Mouse (Mus musculus) hindbrain, postnatal 0 days (tissue): ENCODE data around the gene Edrf1. TPM values are rescaled to one million over a fixed set of nuclear protein-coding genes. Genes with fewer than 3 reads are reported as not detected.

Source experiments
- ATAC-seq: fragments of 200-750 bp; cut with Nextera tagmentation; 2 replicates; pipeline ENCODE4 v1.8.0; 2017; ENCODE audit warnings: mild to moderate bottlenecking, moderate TSS enrichment, moderate library complexity
- DNase-seq: peaks from one replicate; pipeline ENCODE4 v3.0.0-alpha.2; 2015; ENCODE audit warnings: low spot score
- H3K27ac ChIP-seq: fragments of 300-500 bp; sonication (generic); 2 replicates; pipeline ENCODE4 v1.5.1; 2014; ENCODE audit warnings: mild to moderate bottlenecking
- H3K27me3 ChIP-seq: fragments of 300-500 bp; sonication (generic); 2 replicates; pipeline ENCODE4 v1.6.1; 2014; ENCODE audit warnings: low read length, mixed read lengths; ENCODE audit not compliant: insufficient read depth
- H3K36me3 ChIP-seq: fragments of 300-500 bp; sonication (generic); 2 replicates; pipeline ENCODE4 v1.6.1; 2014; ENCODE audit warnings: low read length, mixed read lengths; ENCODE audit not compliant: insufficient read depth
- H3K4me1 ChIP-seq: fragments of 300-500 bp; sonication (generic); 2 replicates; pipeline ENCODE4 v1.6.1; 2014; ENCODE audit warnings: antibody characterized with exemption, low read length, mixed read lengths; ENCODE audit not compliant: insufficient read depth
- H3K4me2 ChIP-seq: fragments of 300-500 bp; sonication (generic); 2 replicates; pipeline ENCODE4 v1.6.1; 2014; ENCODE audit warnings: low read depth, mild to moderate bottlenecking, low read length, moderate library complexity, mixed read lengths
- H3K4me3 ChIP-seq: fragments of 300-500 bp; sonication (generic); 2 replicates; pipeline ENCODE4 v1.5.1; 2014; ENCODE audit warnings: low read length
- H3K9ac ChIP-seq: fragments of 300-500 bp; sonication (generic); replicated peaks from 2 replicates; pipeline ENCODE4 v1.6.1; 2014; ENCODE audit warnings: mild to moderate bottlenecking, low read length, moderate library complexity, mixed read lengths
- H3K9me3 ChIP-seq: fragments of 300-500 bp; sonication (generic); 2 replicates; pipeline ENCODE4 v1.6.1; 2016; ENCODE audit warnings: low read length, mixed read lengths
- CTCF ChIP-seq: IDR thresholded peaks from 2 replicates; pipeline ENCODE4 v1.5.1; 2016; ENCODE audit warnings: antibody characterized with exemption, control low read depth, low read depth
- WGBS: fragments of 180-500 bp; shearing (Covaris S2); extraction: QIAGEN DNeasy Blood & Tissue Kit; methylation state at CpG from one replicate; pipeline ENCODE4 v1.1.7; 2014; 5-methylcytosine and 5-hydroxymethylcytosine counted together
- polyA plus RNA-seq: library from polyadenylated mRNA; unstranded; fragments of >200 nt; fragmentation: Nextera tagmentation; extraction: Ambion mirVana; gene quantifications from 2 replicates; pipeline ENCODE4 v1.2.1, GENCODE M21; 2015
- total RNA-seq: library from RNA; depleted of rRNA; stranded (reverse); fragments of >200 nt; gene quantifications from 2 replicates; pipeline ENCODE4 v1.2.3, GENCODE M21; 2014; rRNA removed

Edrf1 gene
- 13.5 and 20.5 TPM in 2 replicates for total RNA-seq
- polyA plus RNA-seq, result 8.6 and 8.7 TPM in 2 replicates

- peak; percentile 99 for ATAC-seq
- H3K4me3 ChIP-seq, result peak within 1 kb of the TSS; percentile 78
- peak; percentile 100 for DNase-seq
- peaks cover 13% of the 10 kb centered on the region; the same call in 1 of the 2 replicates for H3K36me3 ChIP-seq
- H3K4me1 ChIP-seq, result peaks cover 7% of the 10 kb centered on the region; the same call in 1 of the 2 replicates
- under 1% methylated on average over 80 of the region's 81 CpGs for WGBS
- peak within 1 kb of the TSS; percentile 78 for H3K9ac ChIP-seq
- H3K27me3 ChIP-seq, result no peaks in the 10 kb centered on the region
- H3K9me3 ChIP-seq, result no peaks in the 10 kb centered on the region
- H3K4me2 ChIP-seq, result peak within 1 kb of the TSS; percentile 87
- peak within 1 kb of the TSS; percentile 92 for H3K27ac ChIP-seq
- TF ChIP-seq CTCF, result no peak; the same call in none of the 2 replicates
Measured at GRCm38 (mm10) chr7:133637361-133638305, at the start of gene Edrf1. TSS of gene Edrf1 (plus strand) at chr7:133637543.

- no peaks in the 10 kb centered on the region for H3K9me3 ChIP-seq
- no peak overlapping the region for H3K4me2 ChIP-seq
- H3K4me1 ChIP-seq, result no peaks in the 10 kb centered on the region
- no peak overlapping the region for H3K4me3 ChIP-seq
- H3K9ac ChIP-seq, result no peak overlapping the region
- DNase-seq (no peak), ATAC-seq (no peak)
- H3K27me3 ChIP-seq, result no peaks in the 10 kb centered on the region
- H3K27ac ChIP-seq, result no peak overlapping the region
- no peak for TF ChIP-seq CTCF
- no peaks in the 10 kb centered on the region for H3K36me3 ChIP-seq
- 71% methylated on average over 1 of the region's 1 CpGs for WGBS
Measured at GRCm38 (mm10) chr7:133591750-133592149, 45.6 kb upstream of the Edrf1 start.

- H3K9ac ChIP-seq, result no peak overlapping the region
- no peak overlapping the region for H3K27ac ChIP-seq
- H3K4me2 ChIP-seq, result no peak overlapping the region
- DNase-seq (no peak), ATAC-seq (no peak)
- H3K36me3 ChIP-seq, result no peaks in the 10 kb centered on the region
- 47% methylated on average over 1 of the region's 1 CpGs for WGBS
- no peak for TF ChIP-seq CTCF
- no peaks in the 10 kb centered on the region for H3K27me3 ChIP-seq
- no peaks in the 10 kb centered on the region for H3K4me1 ChIP-seq
- no peak overlapping the region for H3K4me3 ChIP-seq
- no peaks in the 10 kb centered on the region for H3K9me3 ChIP-seq
Measured at GRCm38 (mm10) chr7:133600558-133600957, 36.8 kb upstream of the Edrf1 start.

- 74% methylated on average over 2 of the region's 2 CpGs for WGBS
- H3K9ac ChIP-seq, result no peak within 1 kb of the TSS
- no peaks in the 10 kb centered on the region for H3K27me3 ChIP-seq
- H3K36me3 ChIP-seq, result no peaks in the 10 kb centered on the region
- 0 out of 2 replicates have a peak, but pooled peaks cover under 1% of the 10 kb centered on the region for H3K4me1 ChIP-seq
- ATAC-seq (no peak), DNase-seq (no peak)
- no peak within 1 kb of the TSS for H3K4me2 ChIP-seq
- H3K27ac ChIP-seq, result no peak within 1 kb of the TSS
- H3K9me3 ChIP-seq, result no peaks in the 10 kb centered on the region
- H3K4me3 ChIP-seq, result no peak within 1 kb of the TSS
- no peak for TF ChIP-seq CTCF
Measured at GRCm38 (mm10) chr7:133602058-133602457, 35.3 kb upstream of the Edrf1 start, which contains the start of gene Tex36. TSS of gene Tex36 (minus strand) at chr7:133602158.

GRCm38 (mm10) chr7:133603156-133603555, 34.2 kb upstream of the Edrf1 start:
- Histone ChIP-seq H3K27me3 (no peaks in the 10 kb centered on the region), H3K4me2 (no peak overlapping the region), H3K4me3 (no peak overlapping the region), H3K4me1 (peaks cover 10% of the 10 kb centered on the region), H3K9ac (no peak overlapping the region), H3K27ac (no peak overlapping the region), H3K36me3 (no peaks in the 10 kb centered on the region), H3K9me3 (no peaks in the 10 kb centered on the region)
- no peak for TF ChIP-seq CTCF
- WGBS, result 62% methylated on average over 2 of the region's 2 CpGs
- ATAC-seq (no peak), DNase-seq (no peak)

GRCm38 (mm10) chr7:133604427-133605081, 32.8 kb upstream of the Edrf1 start:
- H3K4me2 ChIP-seq, result no peak overlapping the region
- H3K27me3 ChIP-seq, result no peaks in the 10 kb centered on the region
- H3K4me1 ChIP-seq, result peaks cover 12% of the 10 kb centered on the region
- no peak for ATAC-seq
- no peak for TF ChIP-seq CTCF
- 87% methylated on average over 13 of the region's 13 CpGs for WGBS
- no peaks in the 10 kb centered on the region for H3K36me3 ChIP-seq
- H3K27ac ChIP-seq, result no peak overlapping the region
- no peaks in the 10 kb centered on the region for H3K9me3 ChIP-seq
- no peak for DNase-seq
- H3K9ac ChIP-seq, result no peak overlapping the region
- no peak overlapping the region for H3K4me3 ChIP-seq
